Mouse (Mus musculus): ENCODE data around the gene Plcg1.

DNA sequence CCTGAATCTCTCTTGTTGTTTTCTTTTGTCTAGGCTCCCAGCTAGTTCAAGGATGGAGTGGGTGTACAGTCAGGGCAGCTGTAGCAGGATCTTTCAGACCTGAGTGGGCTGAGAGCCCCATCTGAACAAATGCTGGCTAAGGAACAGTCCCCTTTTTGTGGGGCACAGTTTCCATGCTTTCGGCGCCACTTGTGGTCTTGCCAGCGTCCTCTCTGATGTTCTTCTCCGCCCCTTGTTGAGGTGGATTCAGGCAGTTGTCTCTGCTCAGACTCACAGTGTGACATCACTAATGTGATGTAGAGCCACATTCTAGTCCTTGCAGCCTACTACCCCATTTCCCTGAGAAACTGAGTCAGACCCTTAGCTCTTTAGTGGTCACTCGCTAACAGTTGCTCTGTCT lies 15.5 kb downstream of the Plcg1 start:
- TF ChIP-seq POLR2A (IDR thresholded peaks at IDR 0.05; ENCODE audit: control insufficient read depth, extremely low read depth, insufficient read depth, low read length, poor library complexity) (no peak), CTCF (IDR thresholded peaks at IDR 0.05; ENCODE audit: borderline replicate concordance, control insufficient read depth, extremely low read depth, insufficient read depth, low read length, poor library complexity) (no peak)

All from thymus, adult 2 months (tissue).